Mouse (Mus musculus) stomach, embryonic 16.5 days (tissue): Measurements from ENCODE around the gene Dnah8. TPM values are rescaled to one million over a fixed set of nuclear protein-coding genes. Genes with fewer than 3 reads are reported as not detected.

Experiments
- ATAC-seq: fragments of 200-750 bp; cut with Nextera tagmentation; 2 replicates; pipeline ENCODE4 v1.8.0; 2017; ENCODE audit warnings: moderate number of reproducible peaks, moderate TSS enrichment; ENCODE audit not compliant: insufficient read depth, low FRiP score
- H3K27ac ChIP-seq: fragments of 300-500 bp; sonication (generic); 2 replicates; pipeline ENCODE4 v1.5.1; 2014; ENCODE audit warnings: low read length
- H3K27me3 ChIP-seq: fragments of 300-500 bp; sonication (generic); 2 replicates; pipeline ENCODE4 v1.6.1; 2014; ENCODE audit warnings: low read length, control low read depth, mixed read lengths; ENCODE audit not compliant: control insufficient read depth, insufficient read depth
- H3K36me3 ChIP-seq: fragments of 300-500 bp; sonication (generic); 2 replicates; pipeline ENCODE4 v1.6.1; 2014; ENCODE audit warnings: low read length; ENCODE audit not compliant: control insufficient read depth, insufficient read depth
- H3K4me1 ChIP-seq: fragments of 300-500 bp; sonication (generic); 2 replicates; pipeline ENCODE4 v1.6.1; 2014; ENCODE audit warnings: low read length, control low read depth, mixed read lengths; ENCODE audit not compliant: control insufficient read depth, insufficient read depth
- H3K4me2 ChIP-seq: fragments of 300-500 bp; sonication (generic); 2 replicates; pipeline ENCODE4 v1.6.1; 2014; ENCODE audit warnings: low read depth, low read length, mixed read lengths
- H3K4me3 ChIP-seq: fragments of 300-500 bp; sonication (generic); replicated peaks from 2 replicates; pipeline ENCODE4 v1.5.1; 2014; ENCODE audit warnings: mild to moderate bottlenecking, low read length
- H3K9ac ChIP-seq: fragments of 300-500 bp; sonication (generic); 2 replicates; pipeline ENCODE4 v1.6.1; 2014; ENCODE audit warnings: low read length
- H3K9me3 ChIP-seq: fragments of 300-500 bp; sonication (generic); replicated peaks from 2 replicates; pipeline ENCODE4 v1.6.1; 2016; ENCODE audit warnings: low read length, control low read depth; ENCODE audit not compliant: control insufficient read depth
- WGBS: fragments of 180-500 bp; shearing (Covaris S2); extraction: QIAGEN DNeasy Blood & Tissue Kit; methylation state at CpG from one replicate; pipeline ENCODE4 v1.1.7; 2014; 5-methylcytosine and 5-hydroxymethylcytosine counted together
- polyA plus RNA-seq: library from polyadenylated mRNA; unstranded; fragments of >200 nt; fragmentation: Nextera tagmentation; extraction: Ambion mirVana; gene quantifications from 2 replicates; pipeline ENCODE4 v1.2.1, GENCODE M21; 2015

The Dnah8 gene
- polyA plus RNA-seq, 1 experiment from 2014 or later: 1.7 TPM

DNA sequence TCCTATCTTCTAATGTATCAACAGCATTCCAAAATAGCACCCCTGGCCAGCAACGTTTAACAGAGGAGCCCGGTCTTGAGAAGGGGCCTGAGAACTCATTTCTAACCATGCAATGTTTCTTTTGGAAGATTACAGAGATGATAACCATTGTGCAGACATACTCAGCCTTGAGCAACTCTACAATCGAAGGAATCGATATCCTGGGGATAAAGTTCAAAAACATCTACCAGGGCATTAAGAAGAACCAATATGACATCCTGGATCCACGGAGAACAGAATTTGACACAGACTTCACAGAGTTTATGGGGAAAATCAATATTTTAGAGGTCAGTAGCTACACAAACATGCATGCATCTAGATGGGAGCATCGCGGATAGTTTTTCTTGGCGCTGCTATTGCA, 39.0 kb downstream of the Dnah8 start:
- H3K4me3 ChIP-seq: no peak overlapping the region
- H3K4me1 ChIP-seq: no peaks in the 10 kb centered on the region
- H3K4me2 ChIP-seq: no peak overlapping the region
- WGBS: 90% methylated on average over 8 of the region's 8 CpGs
- no peaks in the 10 kb centered on the region for H3K9me3 ChIP-seq
- H3K27ac ChIP-seq: no peak overlapping the region
- no peak for ATAC-seq
- no peak overlapping the region for H3K9ac ChIP-seq
- no peaks in the 10 kb centered on the region for H3K36me3 ChIP-seq
- no peaks in the 10 kb centered on the region for H3K27me3 ChIP-seq

DNA sequence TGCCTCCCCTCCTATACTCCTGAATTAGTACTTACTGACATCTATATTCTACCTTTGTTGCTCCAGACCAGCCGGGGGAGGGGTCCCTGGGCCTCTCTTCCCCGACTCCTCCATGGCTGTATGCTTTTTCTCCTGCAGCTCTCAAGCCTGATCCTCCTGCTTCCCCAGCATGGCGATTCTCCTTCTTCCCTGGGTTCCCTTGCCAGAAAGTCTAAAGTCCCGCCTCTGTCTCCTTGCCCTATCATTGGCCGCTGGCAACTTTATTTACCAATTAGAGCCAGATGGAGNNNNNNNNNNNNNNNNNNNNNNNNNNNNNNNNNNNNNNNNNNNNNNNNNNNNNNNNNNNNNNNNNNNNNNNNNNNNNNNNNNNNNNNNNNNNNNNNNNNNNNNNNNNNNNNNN, 40.7 kb downstream of the Dnah8 start:
- no peaks in the 10 kb centered on the region for H3K36me3 ChIP-seq
- WGBS: 80% methylated on average over 5 of the region's 5 CpGs
- no peaks in the 10 kb centered on the region for H3K9me3 ChIP-seq
- H3K4me1 ChIP-seq: no peaks in the 10 kb centered on the region
- no peak for ATAC-seq
- no peaks in the 10 kb centered on the region for H3K27me3 ChIP-seq
- no peak overlapping the region for H3K27ac ChIP-seq
- no peak overlapping the region for H3K4me3 ChIP-seq
- H3K9ac ChIP-seq: no peak overlapping the region
- no peak overlapping the region for H3K4me2 ChIP-seq

- no peaks in the 10 kb centered on the region for H3K27me3 ChIP-seq
- no peak for ATAC-seq
- no peak overlapping the region for H3K9ac ChIP-seq
- 77% methylated on average over 4 of the region's 4 CpGs for WGBS
- no peak overlapping the region for H3K4me2 ChIP-seq
- H3K27ac ChIP-seq: no peak overlapping the region
- H3K4me3 ChIP-seq: no peak overlapping the region
- H3K9me3 ChIP-seq: no peaks in the 10 kb centered on the region
- no peaks in the 10 kb centered on the region for H3K4me1 ChIP-seq
- H3K36me3 ChIP-seq: no peaks in the 10 kb centered on the region
Measured at GRCm38 (mm10) chr17:30672556-30672955, 48.4 kb downstream of the Dnah8 start.

DNA sequence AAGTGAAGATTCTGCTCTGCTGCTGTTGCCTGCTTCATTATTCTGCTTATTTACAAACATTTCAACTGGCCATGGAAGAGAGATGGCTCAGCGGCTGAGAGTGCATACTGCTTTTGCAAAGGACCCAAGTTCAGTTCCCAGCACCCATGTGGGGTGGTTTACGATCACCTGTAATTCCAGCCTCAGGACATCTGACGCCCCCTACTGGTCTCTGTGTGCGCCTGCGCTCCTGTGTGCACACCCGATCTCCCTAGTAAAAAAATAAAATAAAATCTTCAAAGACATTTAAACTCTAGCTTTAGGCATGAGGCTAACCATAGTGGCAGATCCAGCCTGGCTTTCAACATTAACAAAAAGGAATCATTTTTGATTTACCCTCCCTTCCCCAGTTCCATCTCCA, 48.9 kb downstream of the Dnah8 start:
- Histone ChIP-seq H3K36me3 (no peaks in the 10 kb centered on the region), H3K4me3 (no peak overlapping the region), H3K4me2 (no peak overlapping the region), H3K27ac (no peak overlapping the region), H3K9me3 (no peaks in the 10 kb centered on the region), H3K4me1 (no peaks in the 10 kb centered on the region), H3K27me3 (no peaks in the 10 kb centered on the region), H3K9ac (no peak overlapping the region)
- 91% methylated on average over 6 of the region's 6 CpGs for WGBS
- ATAC-seq: no peak

- 86% methylated on average over 9 of the region's 9 CpGs for WGBS
- Histone ChIP-seq H3K4me1 (no peaks in the 10 kb centered on the region), H3K27me3 (no peaks in the 10 kb centered on the region)
Measured at GRCm38 (mm10) chr17:30675021-30675740, 51.0 kb downstream of the Dnah8 start.

DNA sequence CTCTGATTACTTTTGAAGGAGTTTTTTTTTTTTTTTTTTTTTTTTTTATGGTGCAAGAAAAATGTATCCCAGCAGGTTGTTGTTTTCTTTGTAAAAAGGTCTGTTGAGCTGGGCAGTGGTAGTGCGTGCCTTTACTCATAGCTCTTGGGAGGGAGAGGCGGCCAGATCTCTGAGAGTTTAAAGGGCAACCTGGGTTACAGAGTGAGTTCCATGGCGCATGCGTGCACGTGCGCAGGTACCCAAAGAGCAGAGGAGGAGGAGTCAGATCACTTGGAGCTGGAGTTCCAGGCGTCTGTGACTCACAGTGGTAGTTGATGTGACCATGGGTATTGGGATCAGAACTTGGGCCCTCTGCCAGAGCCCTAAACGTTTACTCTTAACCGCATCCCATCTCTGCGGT, 54.4 kb downstream of the Dnah8 start:
- Histone ChIP-seq H3K27me3 (no peaks in the 10 kb centered on the region), H3K27ac (no peak overlapping the region), H3K36me3 (no peaks in the 10 kb centered on the region), H3K4me1 (no peaks in the 10 kb centered on the region), H3K4me3 (no peak overlapping the region), H3K4me2 (no peak overlapping the region), H3K9me3 (0 out of 2 replicates have a peak, but pooled peaks cover 2% of the 10 kb centered on the region), H3K9ac (no peak overlapping the region)
- 93% methylated on average over 10 of the region's 10 CpGs for WGBS
- ATAC-seq: no peak

More at GRCm38 (mm10) chr17:30675021-30675740, 51.0 kb downstream of the Dnah8 start:
- no peaks in the 10 kb centered on the region for H3K36me3 ChIP-seq
- H3K4me3 ChIP-seq: no peak overlapping the region
- no peak overlapping the region for H3K4me2 ChIP-seq
- no peak overlapping the region for H3K27ac ChIP-seq
- ATAC-seq: no peak
- no peak overlapping the region for H3K9ac ChIP-seq
- H3K9me3 ChIP-seq: 0 out of 2 replicates have a peak, but pooled peaks cover 2% of the 10 kb centered on the region

GRCm38 (mm10) chr17:30679612-30680011, 55.5 kb downstream of the Dnah8 start:
- no peak overlapping the region for H3K9ac ChIP-seq
- ATAC-seq: no peak
- WGBS: 91% methylated on average over 4 of the region's 4 CpGs

GRCm38 (mm10) chr17:30681604-30682003, 57.5 kb downstream of the Dnah8 start:
- Histone ChIP-seq H3K4me3 (no peak overlapping the region), H3K4me1 (no peaks in the 10 kb centered on the region), H3K27me3 (no peaks in the 10 kb centered on the region), H3K9ac (no peak overlapping the region), H3K9me3 (0 out of 2 replicates have a peak, but pooled peaks cover 2% of the 10 kb centered on the region), H3K27ac (no peak overlapping the region), H3K36me3 (no peaks in the 10 kb centered on the region), H3K4me2 (no peak overlapping the region)
- WGBS: 21% methylated on average over 5 of the region's 5 CpGs
- ATAC-seq: no peak

More at GRCm38 (mm10) chr17:30679612-30680011, 55.5 kb downstream of the Dnah8 start:
- Histone ChIP-seq H3K9me3 (0 out of 2 replicates have a peak, but pooled peaks cover 2% of the 10 kb centered on the region), H3K27ac (no peak overlapping the region), H3K4me1 (no peaks in the 10 kb centered on the region), H3K4me2 (no peak overlapping the region), H3K4me3 (no peak overlapping the region), H3K27me3 (no peaks in the 10 kb centered on the region), H3K36me3 (no peaks in the 10 kb centered on the region)

DNA sequence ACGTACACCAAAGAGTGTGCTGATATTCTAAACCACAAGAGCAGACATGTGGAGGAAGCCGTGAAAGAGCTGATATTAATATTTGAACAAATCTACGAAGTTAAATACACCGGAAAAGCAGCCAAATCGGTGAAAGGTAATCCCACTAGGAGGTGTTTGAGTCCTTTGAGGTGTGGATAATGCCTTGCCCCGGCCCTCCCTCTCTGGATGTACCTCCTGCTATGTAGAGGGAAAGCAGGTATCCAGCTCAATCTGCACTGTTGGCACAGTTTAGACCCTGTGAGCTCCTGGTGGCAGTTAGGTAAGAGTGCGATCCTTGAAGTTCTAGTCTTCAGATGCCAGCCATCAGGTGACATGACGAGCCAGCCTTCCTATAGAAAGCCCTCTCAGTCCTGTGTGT, 66.0 kb downstream of the Dnah8 start:
- Histone ChIP-seq H3K27ac (no peak overlapping the region), H3K9me3 (no peaks in the 10 kb centered on the region), H3K4me3 (no peak overlapping the region), H3K9ac (no peak overlapping the region), H3K4me2 (no peak overlapping the region), H3K36me3 (no peaks in the 10 kb centered on the region), H3K27me3 (no peaks in the 10 kb centered on the region), H3K4me1 (no peaks in the 10 kb centered on the region)
- ATAC-seq: peak; percentile 21; the same call in 1 of the 2 replicates
- 77% methylated on average over 8 of the region's 8 CpGs for WGBS
